Mouse (Mus musculus): Measurements from ENCODE around the gene Pde8a. TPM values are rescaled to one million over a fixed set of nuclear protein-coding genes. Genes with fewer than 3 reads are reported as not detected.

The Pde8a gene
- polyA plus RNA-seq, 1 experiment from 2014 or later, result 2.4 TPM

GRCm38 (mm10) chr7:81286946-81287345, 73.5 kb downstream of the Pde8a start:
- no peaks in the 10 kb centered on the region for H3K9me3 ChIP-seq
- H3K4me2 ChIP-seq, result no peak overlapping the region
- no peak overlapping the region for H3K4me3 ChIP-seq
- H3K27ac ChIP-seq (replicated peaks), result no peak overlapping the region
- no peak for ATAC-seq (ENCODE audit: low FRiP score, low read depth)
- H3K9ac ChIP-seq, result no peak overlapping the region
- 70% methylated on average over 8 of the region's 8 CpGs for WGBS
- no peaks in the 10 kb centered on the region for H3K27me3 ChIP-seq
- no peaks in the 10 kb centered on the region for H3K4me1 ChIP-seq (replicated peaks)
- no peaks in the 10 kb centered on the region for H3K36me3 ChIP-seq

DNA sequence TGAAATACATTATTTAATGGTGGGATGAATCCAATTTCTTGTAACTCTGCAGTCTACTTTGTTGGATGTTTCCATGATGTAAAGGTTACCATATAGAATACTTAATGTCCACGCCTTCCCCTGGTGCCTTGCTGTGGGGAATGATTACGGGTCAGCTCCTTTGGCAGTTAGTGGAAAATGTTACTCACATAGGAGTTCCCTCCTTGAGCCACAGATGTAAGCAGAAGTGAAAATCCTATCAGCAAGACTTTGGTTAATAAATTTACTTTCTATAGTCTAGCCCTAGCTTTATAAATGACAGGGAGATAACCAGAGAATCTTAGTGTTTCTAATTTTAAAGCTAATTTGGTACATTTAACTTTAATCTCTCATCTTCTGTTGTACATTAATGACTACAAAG, 81.8 kb downstream of the Pde8a start:
- H3K4me1 ChIP-seq (replicated peaks), result no peaks in the 10 kb centered on the region
- WGBS, result 92% methylated on average over 2 of the region's 2 CpGs
- no peak overlapping the region for H3K9ac ChIP-seq
- H3K9me3 ChIP-seq, result no peaks in the 10 kb centered on the region
- no peaks in the 10 kb centered on the region for H3K27me3 ChIP-seq
- H3K4me2 ChIP-seq, result no peak overlapping the region
- no peak for ATAC-seq (ENCODE audit: low FRiP score, low read depth)
- no peaks in the 10 kb centered on the region for H3K36me3 ChIP-seq
- H3K4me3 ChIP-seq, result no peak overlapping the region
- H3K27ac ChIP-seq (replicated peaks), result no peak overlapping the region

- H3K4me1 ChIP-seq (replicated peaks), result 0 out of 2 replicates have a peak, but pooled peaks cover 3% of the 10 kb centered on the region
- no peaks in the 10 kb centered on the region for H3K36me3 ChIP-seq
- no peaks in the 10 kb centered on the region for H3K27me3 ChIP-seq
- no peak overlapping the region for H3K27ac ChIP-seq (replicated peaks)
- no peak overlapping the region for H3K4me2 ChIP-seq
- H3K4me3 ChIP-seq, result no peak overlapping the region
- 43% methylated on average over 6 of the region's 6 CpGs for WGBS
- ATAC-seq (ENCODE audit: low FRiP score, low read depth), result no peak
- no peak overlapping the region for H3K9ac ChIP-seq
- H3K9me3 ChIP-seq, result no peaks in the 10 kb centered on the region
These were observed 84.8 kb downstream of the Pde8a start for GRCm38 (mm10) chr7:81298206-81298605.

DNA sequence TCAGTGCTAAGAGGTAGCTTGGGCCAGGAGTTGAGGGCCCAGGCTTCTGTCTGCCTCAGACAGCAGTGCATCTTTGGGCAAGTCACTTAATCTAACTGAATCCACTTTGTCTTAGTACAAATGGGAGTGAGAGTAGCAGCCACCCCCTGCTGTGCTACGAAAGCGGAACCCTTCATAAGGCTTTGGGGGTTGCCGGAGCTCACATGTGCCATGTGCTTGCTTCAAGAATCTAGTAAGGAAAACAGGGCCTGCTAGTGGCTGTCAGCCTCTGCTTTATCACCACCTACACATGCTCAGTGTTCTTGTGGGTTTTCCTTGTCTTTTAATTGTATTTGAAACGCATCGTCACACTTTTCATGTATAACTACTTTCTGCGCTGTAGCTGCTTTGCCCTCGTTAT, 87.9 kb downstream of the Pde8a start:
- Histone ChIP-seq H3K4me3 (no peak overlapping the region), H3K4me2 (no peak overlapping the region), H3K9me3 (no peaks in the 10 kb centered on the region), H3K9ac (no peak overlapping the region), H3K4me1 (replicated peaks) (0 out of 2 replicates have a peak, but pooled peaks cover 3% of the 10 kb centered on the region), H3K27ac (replicated peaks) (no peak overlapping the region), H3K27me3 (no peaks in the 10 kb centered on the region), H3K36me3 (no peaks in the 10 kb centered on the region)
- ATAC-seq (ENCODE audit: low FRiP score, low read depth), result no peak
- WGBS, result 50% methylated on average over 7 of the region's 7 CpGs

- ATAC-seq (ENCODE audit: low FRiP score, low read depth), result no peak
- Histone ChIP-seq H3K27me3 (no peaks in the 10 kb centered on the region), H3K9ac (no peak overlapping the region), H3K4me2 (no peak overlapping the region), H3K27ac (replicated peaks) (no peak overlapping the region), H3K9me3 (no peaks in the 10 kb centered on the region), H3K4me3 (no peak overlapping the region), H3K4me1 (replicated peaks) (0 out of 2 replicates have a peak, but pooled peaks cover 3% of the 10 kb centered on the region), H3K36me3 (no peaks in the 10 kb centered on the region)
- 88% methylated on average over 2 of the region's 2 CpGs for WGBS
These were observed 90.3 kb downstream of the Pde8a start for GRCm38 (mm10) chr7:81303682-81304081.

- no peak overlapping the region for H3K4me3 ChIP-seq
- no peaks in the 10 kb centered on the region for H3K27me3 ChIP-seq
- H3K9me3 ChIP-seq, result no peaks in the 10 kb centered on the region
- no peaks in the 10 kb centered on the region for H3K36me3 ChIP-seq
- no peak overlapping the region for H3K9ac ChIP-seq
- 85% methylated on average over 5 of the region's 5 CpGs for WGBS
- H3K4me1 ChIP-seq (replicated peaks), result 0 out of 2 replicates have a peak, but pooled peaks cover 3% of the 10 kb centered on the region
- H3K27ac ChIP-seq (replicated peaks), result no peak overlapping the region
- ATAC-seq (ENCODE audit: low FRiP score, low read depth), result no peak
- no peak overlapping the region for H3K4me2 ChIP-seq
These were observed 90.7 kb downstream of the Pde8a start for GRCm38 (mm10) chr7:81304100-81304499.

DNA sequence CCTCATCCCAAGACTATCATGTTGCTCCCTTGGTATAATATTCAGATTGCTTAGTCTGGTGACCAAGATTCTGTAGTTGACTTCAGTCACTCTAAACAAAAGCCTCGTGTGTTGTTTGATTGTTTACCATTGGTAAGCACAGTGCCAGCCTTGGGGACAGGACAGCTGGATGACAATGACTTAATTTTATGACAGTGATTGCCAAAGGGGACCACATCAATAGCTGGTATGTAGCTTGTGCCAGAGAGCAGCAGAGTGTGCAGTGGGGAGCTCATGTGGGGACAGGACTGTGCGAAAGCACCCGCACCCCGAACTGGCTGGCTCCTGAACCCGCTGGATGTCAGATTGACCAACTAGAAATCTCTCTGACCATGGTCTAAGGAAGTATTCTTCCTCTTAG, 91.3 kb downstream of the Pde8a start:
- H3K4me3 ChIP-seq, result no peak overlapping the region
- no peak overlapping the region for H3K4me2 ChIP-seq
- H3K36me3 ChIP-seq, result no peaks in the 10 kb centered on the region
- no peaks in the 10 kb centered on the region for H3K27me3 ChIP-seq
- H3K27ac ChIP-seq (replicated peaks), result no peak overlapping the region
- H3K9me3 ChIP-seq, result no peaks in the 10 kb centered on the region
- H3K9ac ChIP-seq, result no peak overlapping the region
- 0 out of 2 replicates have a peak, but pooled peaks cover 3% of the 10 kb centered on the region for H3K4me1 ChIP-seq (replicated peaks)
- WGBS, result 92% methylated on average over 5 of the region's 5 CpGs
- no peak for ATAC-seq (ENCODE audit: low FRiP score, low read depth)

GRCm38 (mm10) chr7:81307735-81308134, 94.3 kb downstream of the Pde8a start:
- no peaks in the 10 kb centered on the region for H3K9me3 ChIP-seq
- H3K4me2 ChIP-seq, result no peak overlapping the region
- H3K9ac ChIP-seq, result no peak overlapping the region
- WGBS, result 76% methylated on average over 8 of the region's 8 CpGs
- H3K36me3 ChIP-seq, result no peaks in the 10 kb centered on the region
- no peaks in the 10 kb centered on the region for H3K4me1 ChIP-seq (replicated peaks)
- ATAC-seq (ENCODE audit: low FRiP score, low read depth), result no peak
- H3K27me3 ChIP-seq, result no peaks in the 10 kb centered on the region
- H3K4me3 ChIP-seq, result no peak overlapping the region
- no peak overlapping the region for H3K27ac ChIP-seq (replicated peaks)

GRCm38 (mm10) chr7:81309247-81309646, 95.9 kb downstream of the Pde8a start:
- Histone ChIP-seq H3K36me3 (no peaks in the 10 kb centered on the region), H3K4me1 (replicated peaks) (no peaks in the 10 kb centered on the region), H3K4me3 (no peak overlapping the region), H3K27me3 (no peaks in the 10 kb centered on the region), H3K9me3 (no peaks in the 10 kb centered on the region), H3K4me2 (no peak overlapping the region), H3K27ac (replicated peaks) (no peak overlapping the region), H3K9ac (no peak overlapping the region)
- 91% methylated on average over 6 of the region's 6 CpGs for WGBS
- ATAC-seq (ENCODE audit: low FRiP score, low read depth), result no peak

DNA sequence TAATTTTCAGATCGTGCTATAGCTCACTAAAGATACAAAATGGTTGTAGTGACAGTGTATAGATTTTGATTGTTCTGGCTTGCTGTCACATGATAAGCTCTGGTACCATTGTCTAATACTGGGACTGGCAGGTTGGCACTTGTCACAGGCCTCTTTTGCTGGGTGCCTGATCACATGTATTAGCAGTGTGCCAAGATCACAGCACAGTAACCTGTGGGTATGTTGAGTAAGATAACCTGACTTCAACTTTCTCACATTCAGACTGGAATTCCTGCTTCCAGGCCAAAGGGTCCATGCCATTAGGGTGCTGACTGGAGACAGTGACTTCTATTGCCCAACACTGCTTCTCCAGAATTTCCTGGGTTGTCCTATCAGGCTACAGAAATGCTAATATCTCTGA, 97.7 kb downstream of the Pde8a start:
- Histone ChIP-seq H3K9me3 (no peaks in the 10 kb centered on the region), H3K27ac (replicated peaks) (no peak overlapping the region), H3K4me2 (no peak overlapping the region), H3K4me1 (replicated peaks) (no peaks in the 10 kb centered on the region), H3K4me3 (no peak overlapping the region), H3K27me3 (no peaks in the 10 kb centered on the region), H3K36me3 (no peaks in the 10 kb centered on the region), H3K9ac (no peak overlapping the region)
- ATAC-seq (ENCODE audit: low FRiP score, low read depth), result no peak
- 97% methylated on average over 1 of the region's 1 CpGs for WGBS

DNA sequence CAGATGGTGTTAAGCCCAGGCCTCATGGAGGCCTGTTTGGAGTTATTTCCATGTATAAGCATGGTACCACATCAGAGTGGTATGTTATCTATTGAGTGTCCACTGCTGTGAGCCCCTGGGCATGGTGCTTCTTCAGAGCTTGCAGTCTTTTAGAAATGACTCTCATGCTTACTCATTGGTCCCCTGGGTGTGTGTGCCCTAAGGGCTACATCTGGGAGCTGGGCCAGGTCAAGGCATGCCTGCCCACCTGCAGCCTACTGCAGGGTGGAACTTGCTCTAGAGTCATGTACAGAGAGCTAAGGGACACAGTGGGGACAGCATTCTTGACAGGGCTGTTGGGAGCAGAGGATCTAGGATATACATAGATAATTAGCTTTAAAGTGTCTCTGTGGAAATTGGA, 98.2 kb downstream of the Pde8a start:
- Histone ChIP-seq H3K4me2 (no peak overlapping the region), H3K27me3 (no peaks in the 10 kb centered on the region), H3K9me3 (no peaks in the 10 kb centered on the region), H3K4me3 (no peak overlapping the region), H3K9ac (no peak overlapping the region), H3K27ac (replicated peaks) (no peak overlapping the region), H3K36me3 (no peaks in the 10 kb centered on the region), H3K4me1 (replicated peaks) (no peaks in the 10 kb centered on the region)
- ATAC-seq (ENCODE audit: low FRiP score, low read depth), result no peak

- H3K9me3 ChIP-seq, result no peaks in the 10 kb centered on the region
- H3K9ac ChIP-seq, result no peak overlapping the region
- no peak overlapping the region for H3K4me3 ChIP-seq
- H3K27ac ChIP-seq (replicated peaks), result no peak overlapping the region
- H3K36me3 ChIP-seq, result no peaks in the 10 kb centered on the region
- no peak overlapping the region for H3K4me2 ChIP-seq
- no peaks in the 10 kb centered on the region for H3K27me3 ChIP-seq
- WGBS, result 77% methylated on average over 8 of the region's 8 CpGs
- no peaks in the 10 kb centered on the region for H3K4me1 ChIP-seq (replicated peaks)
- ATAC-seq (ENCODE audit: low FRiP score, low read depth), result no peak
These were observed 102.2 kb downstream of the Pde8a start for GRCm38 (mm10) chr7:81315583-81315982.

- Histone ChIP-seq H3K4me2 (no peak overlapping the region), H3K27ac (replicated peaks) (no peak overlapping the region), H3K27me3 (no peaks in the 10 kb centered on the region), H3K36me3 (no peaks in the 10 kb centered on the region), H3K9me3 (no peaks in the 10 kb centered on the region), H3K4me3 (no peak overlapping the region), H3K9ac (no peak overlapping the region), H3K4me1 (replicated peaks) (no peaks in the 10 kb centered on the region)
- ATAC-seq (ENCODE audit: low FRiP score, low read depth), result no peak
- WGBS, result 95% methylated on average over 6 of the region's 6 CpGs
These were observed 106.4 kb downstream of the Pde8a start for GRCm38 (mm10) chr7:81319749-81320148.
